Mouse (Mus musculus): ENCODE data around the gene Gm13889. TPM values are rescaled to one million over a fixed set of nuclear protein-coding genes. Genes with fewer than 3 reads are reported as not detected.

Gm13889 gene
- total RNA-seq, 2 experiments from 2014 or later: not detected

DNA sequence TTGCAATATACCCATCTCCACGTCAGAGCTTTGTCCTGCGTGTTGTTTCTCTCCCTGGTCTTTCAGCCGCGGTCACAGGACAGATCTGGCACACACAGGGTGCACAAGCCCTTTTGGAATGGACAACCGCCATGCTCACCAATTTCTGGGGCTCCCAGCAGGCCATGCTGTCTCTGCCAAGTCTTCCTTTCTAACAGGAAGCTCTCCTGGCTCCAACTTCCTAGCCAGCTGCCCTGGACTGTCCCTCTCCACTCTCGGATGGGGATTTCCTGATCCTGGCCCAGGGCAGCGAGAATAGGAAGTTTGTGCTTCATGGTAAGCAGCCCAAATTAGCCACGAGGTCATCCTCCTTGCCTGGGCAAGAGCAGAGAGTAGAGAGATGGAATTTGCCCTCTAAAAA is 4.7 kb upstream of the Gm13889 start:
- no peak for ATAC-seq (replicated peaks; ENCODE audit: low FRiP score, low TSS enrichment, poor library complexity, severe bottlenecking)

DNA sequence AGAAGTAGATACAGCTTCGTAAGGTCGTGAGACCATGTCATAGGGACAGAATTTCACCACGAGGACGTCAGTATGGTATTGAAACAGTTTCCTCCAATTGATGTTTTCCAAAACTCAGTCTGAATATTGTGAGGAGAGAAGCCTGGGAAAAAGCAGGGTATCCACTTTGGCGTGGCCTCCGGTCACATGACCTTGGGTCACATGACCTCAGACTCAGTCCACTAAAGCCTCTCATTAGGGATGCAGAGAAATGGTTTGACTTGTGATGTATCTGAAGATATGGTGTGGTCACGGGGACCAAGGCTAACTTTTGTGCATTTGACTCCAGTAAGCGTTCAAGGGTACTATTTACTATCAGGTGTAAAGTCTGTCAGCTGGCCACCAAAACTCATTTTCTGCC is 2.3 kb upstream of the Gm13889 start:
- ATAC-seq (replicated peaks; ENCODE audit: low FRiP score, low TSS enrichment, poor library complexity, severe bottlenecking): no peak

DNA sequence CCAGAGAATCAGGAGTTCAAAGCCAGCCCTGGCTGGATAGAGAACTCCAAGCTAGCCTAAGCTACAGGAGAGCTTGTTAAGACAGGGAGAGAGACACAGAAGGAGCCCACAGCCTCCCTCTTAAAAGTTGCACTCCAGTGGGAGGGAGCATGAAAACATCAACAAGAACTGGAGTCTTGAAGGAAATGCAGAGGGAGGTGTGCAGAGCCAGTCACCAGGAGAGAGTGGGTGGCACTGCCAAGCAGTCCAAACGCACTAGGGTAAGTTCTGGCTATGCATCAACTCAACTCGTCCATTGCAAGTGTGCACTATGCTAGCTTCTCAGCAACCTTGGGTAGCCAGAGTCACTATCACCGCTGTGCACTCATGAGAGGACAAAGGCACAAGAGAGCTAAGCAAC is 1.2 kb upstream of the Gm13889 start:
- no peak for ATAC-seq (replicated peaks; ENCODE audit: low FRiP score, low TSS enrichment, poor library complexity, severe bottlenecking)

- no peak for ATAC-seq (replicated peaks; ENCODE audit: low FRiP score, low TSS enrichment, poor library complexity, severe bottlenecking)
These were observed 779 bp upstream of the Gm13889 start for GRCm38 (mm10) chr2:93957785-93958175.

GRCm38 (mm10) chr2:93956331-93956801 is 635 bp downstream of the Gm13889 start:
- ATAC-seq (replicated peaks; ENCODE audit: low FRiP score, low TSS enrichment, poor library complexity, severe bottlenecking): peak; percentile 54

DNA sequence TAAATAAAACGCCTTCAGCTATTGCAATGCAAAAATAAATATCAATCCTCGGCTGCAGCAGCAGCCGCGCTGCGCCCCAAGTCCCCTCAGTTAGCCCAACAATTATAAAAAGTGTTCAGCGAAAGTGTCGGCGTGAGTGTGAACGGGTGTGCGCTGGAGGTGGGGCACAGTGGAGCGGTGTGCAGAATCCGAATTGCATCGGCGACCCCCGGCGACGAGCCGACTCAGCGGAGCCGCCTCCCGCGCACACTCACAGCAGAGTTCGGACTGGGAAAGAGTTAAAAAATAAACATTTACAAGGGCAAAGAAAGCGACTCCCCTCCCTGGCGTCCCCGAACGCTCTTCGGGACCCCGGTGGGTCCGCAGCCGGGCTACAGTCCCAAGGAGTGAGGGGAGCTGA is 1.1 kb downstream of the Gm13889 start:
- no peak for ATAC-seq (replicated peaks; ENCODE audit: low FRiP score, low TSS enrichment, poor library complexity, severe bottlenecking)

DNA sequence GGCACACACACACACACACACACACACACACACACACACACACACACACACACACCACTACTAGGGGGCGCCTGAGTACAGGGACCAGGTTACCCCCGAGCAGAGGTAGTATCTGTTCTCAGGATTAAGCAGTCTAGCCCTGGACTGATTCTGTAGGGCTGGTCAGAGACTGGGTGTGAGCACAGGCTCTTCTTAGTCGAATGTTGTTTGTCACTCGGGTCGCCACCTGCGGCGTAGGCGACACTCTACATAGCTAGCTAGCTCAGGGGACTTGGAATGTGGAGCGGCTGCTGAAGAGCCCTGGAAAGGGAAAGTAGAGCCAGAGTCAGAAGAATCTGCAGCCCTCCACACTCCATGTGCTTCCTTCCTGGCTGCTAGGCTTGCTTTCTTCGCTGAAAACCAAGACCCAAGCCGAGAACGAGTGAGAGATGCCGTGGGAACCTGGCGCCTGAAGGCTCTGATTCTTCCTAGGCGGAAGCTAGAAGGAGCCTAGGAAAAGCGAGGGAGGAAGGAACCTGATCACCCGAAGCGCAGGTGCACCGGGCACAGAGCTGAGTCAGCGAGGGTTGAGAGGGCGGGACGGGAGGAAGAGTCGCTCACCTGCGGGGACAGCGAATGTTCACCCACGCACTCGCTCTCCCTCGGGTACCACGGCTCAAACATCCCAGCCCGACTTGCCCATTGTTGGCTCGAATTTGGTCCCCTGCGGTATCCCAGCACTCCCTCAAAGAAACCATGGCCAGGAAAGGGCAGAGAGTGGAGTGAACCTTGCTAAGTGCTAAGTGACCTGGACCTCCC is 2.0 kb downstream of the Gm13889 start:
- ATAC-seq (replicated peaks; ENCODE audit: low FRiP score, low TSS enrichment, poor library complexity, severe bottlenecking): no peak

GRCm38 (mm10) chr2:93953726-93954125 is 3.3 kb downstream of the Gm13889 start:
- ATAC-seq (replicated peaks; ENCODE audit: low FRiP score, low TSS enrichment, poor library complexity, severe bottlenecking): no peak

DNA sequence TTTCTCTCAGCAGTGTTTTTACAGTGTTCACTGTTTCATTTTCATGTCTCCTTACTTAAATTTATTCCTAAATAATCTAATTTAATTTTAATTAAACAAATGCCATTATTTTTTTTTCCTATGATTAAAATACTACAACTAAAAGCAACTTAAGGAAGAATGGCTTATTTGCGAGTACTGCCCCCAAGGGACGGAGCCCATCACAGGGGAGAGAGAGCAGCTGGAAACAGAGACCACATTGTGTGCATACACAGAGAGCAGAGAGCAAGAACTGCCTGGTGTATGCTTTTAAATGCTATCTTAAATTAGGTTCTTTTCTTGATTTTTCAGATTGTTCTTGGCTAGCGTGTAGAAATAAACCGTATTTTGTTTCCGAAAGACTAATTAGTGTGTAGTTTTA is 10.0 kb downstream of the Gm13889 start:
- no peak for ATAC-seq (replicated peaks; ENCODE audit: low FRiP score, low TSS enrichment, poor library complexity, severe bottlenecking)

- ATAC-seq (replicated peaks; ENCODE audit: low FRiP score, low TSS enrichment, poor library complexity, severe bottlenecking): no peak
These were observed 12.1 kb downstream of the Gm13889 start for GRCm38 (mm10) chr2:93944855-93945254.

DNA sequence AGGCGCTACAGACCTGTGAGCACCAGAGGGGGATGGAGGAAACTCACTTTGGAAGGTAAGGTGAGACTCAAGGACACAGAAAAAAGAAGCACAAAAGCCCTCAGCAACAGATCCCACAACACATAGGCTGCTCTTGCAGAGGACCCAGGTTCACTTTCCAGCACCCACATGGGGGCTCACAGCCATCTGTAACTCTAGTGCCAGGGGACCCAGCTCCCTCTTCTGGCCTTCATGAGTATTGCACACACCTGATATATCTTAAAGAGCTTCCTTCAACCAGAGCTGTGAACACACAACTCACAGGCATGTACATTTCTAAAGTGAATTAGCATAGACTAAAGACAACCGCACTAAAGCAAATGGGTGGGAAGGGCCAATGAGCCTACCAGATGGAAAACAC is 12.9 kb downstream of the Gm13889 start:
- no peak for ATAC-seq (replicated peaks; ENCODE audit: low FRiP score, low TSS enrichment, poor library complexity, severe bottlenecking)

DNA sequence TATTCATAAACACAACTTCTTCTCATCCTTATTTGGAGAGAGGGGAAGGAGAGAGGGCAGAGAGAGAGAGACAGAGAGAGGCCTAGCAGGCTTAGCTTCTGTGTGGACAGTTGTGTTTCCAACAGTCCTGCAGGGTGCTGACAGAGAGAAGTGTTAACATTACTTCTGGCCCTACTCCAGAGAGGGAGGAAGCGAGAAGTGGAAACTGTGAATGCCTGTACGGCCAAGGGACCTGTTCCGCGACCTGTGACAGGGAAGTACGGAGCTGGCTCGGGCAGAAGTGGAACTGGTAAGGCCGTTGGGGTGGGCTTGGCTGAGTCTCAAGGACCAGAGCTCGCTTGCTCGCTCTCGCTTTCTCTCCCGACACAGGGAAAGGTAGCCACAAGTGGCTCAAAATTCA is 15.3 kb downstream of the Gm13889 start:
- ATAC-seq (replicated peaks; ENCODE audit: low FRiP score, low TSS enrichment, poor library complexity, severe bottlenecking): no peak

GRCm38 (mm10) chr2:93938534-93938933 is 18.5 kb downstream of the Gm13889 start:
- no peak for ATAC-seq (replicated peaks; ENCODE audit: low FRiP score, low TSS enrichment, poor library complexity, severe bottlenecking)

- no peak for ATAC-seq (replicated peaks; ENCODE audit: low FRiP score, low TSS enrichment, poor library complexity, severe bottlenecking)
These were observed 28.1 kb downstream of the Gm13889 start for GRCm38 (mm10) chr2:93928866-93929265.

GRCm38 (mm10) chr2:93927701-93928437 is 29.1 kb downstream of the Gm13889 start:
- ATAC-seq (replicated peaks; ENCODE audit: low FRiP score, low TSS enrichment, poor library complexity, severe bottlenecking): no peak

GRCm38 (mm10) chr2:93926141-93926540 is 30.9 kb downstream of the Gm13889 start:
- no peak for ATAC-seq (replicated peaks; ENCODE audit: low FRiP score, low TSS enrichment, poor library complexity, severe bottlenecking)

- no peak for ATAC-seq (replicated peaks; ENCODE audit: low FRiP score, low TSS enrichment, poor library complexity, severe bottlenecking)
These were observed 37.9 kb downstream of the Gm13889 start for GRCm38 (mm10) chr2:93919093-93919492.

DNA sequence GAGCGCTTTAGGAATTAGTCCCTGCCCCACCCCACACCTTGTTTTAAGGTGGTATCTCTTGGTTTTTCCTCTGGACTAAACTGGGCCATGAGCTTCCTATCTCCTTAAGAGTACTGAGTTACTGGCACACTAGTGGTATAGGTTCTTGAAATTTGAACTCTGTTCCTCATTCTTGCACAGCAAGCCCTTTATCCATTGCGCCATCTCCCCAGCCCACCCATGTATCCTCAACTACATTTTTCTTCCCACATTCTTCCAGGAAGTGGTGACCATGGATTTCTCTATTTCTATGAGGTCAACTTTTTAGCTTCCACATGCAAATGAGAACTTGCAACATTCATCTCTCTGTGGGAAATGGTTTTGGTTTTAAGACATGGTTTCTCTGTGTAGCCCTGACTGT is 43.4 kb downstream of the Gm13889 start:
- ATAC-seq (replicated peaks; ENCODE audit: low FRiP score, low TSS enrichment, poor library complexity, severe bottlenecking): no peak

DNA sequence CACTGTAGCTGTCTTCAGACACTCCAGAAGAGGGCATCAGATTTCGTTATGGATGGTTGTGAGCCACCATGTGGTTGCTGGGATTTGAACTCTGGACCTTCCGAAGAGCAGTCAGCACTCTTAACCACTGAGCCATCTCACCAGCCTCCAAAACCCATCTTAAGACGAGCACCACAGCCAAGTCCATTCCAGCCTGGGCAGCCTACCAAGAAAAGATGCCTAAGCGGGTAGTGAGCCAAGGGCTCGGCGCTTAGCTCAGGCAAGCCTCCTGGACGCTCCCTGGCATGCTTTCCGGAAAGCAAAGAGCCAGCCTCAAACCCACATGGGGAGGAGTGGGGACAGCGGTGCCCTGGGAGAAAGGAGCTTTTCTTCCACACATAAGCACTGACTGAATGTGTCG is 45.1 kb downstream of the Gm13889 start:
- ATAC-seq (replicated peaks; ENCODE audit: low FRiP score, low TSS enrichment, poor library complexity, severe bottlenecking): no peak

GRCm38 (mm10) chr2:93909716-93910115 is 47.3 kb downstream of the Gm13889 start:
- no peak for ATAC-seq (replicated peaks; ENCODE audit: low FRiP score, low TSS enrichment, poor library complexity, severe bottlenecking)
